Mouse (Mus musculus) layer of hippocampus, adult 18-20 months (tissue): ENCODE measurements around the gene Fam129a. TPM values are rescaled to one million over a fixed set of nuclear protein-coding genes. Genes with fewer than 3 reads are reported as not detected.
A peak's percentile ranks its signal among the peaks of the same experiment; 100 is the strongest.
"Not testable (repeated sequence)": the region's sequence is repeated elsewhere in the genome, so short reads cannot be mapped to it uniquely, and the experiment has no call there.

Experiments used
- DNase-seq, 2 experiments: peaks; one replicate each; pipeline ENCODE4 v3.0.0; 2022; ENCODE audit warnings: low spot score in 2 of 2
- total RNA-seq, 2 experiments: library from RNA; stranded (reverse); gene quantifications; 2 replicates each; pipeline ENCODE4 v1.2.3; 2021

Fam129a gene
- total RNA-seq, 2 experiments from 2014 or later, result 1.8 to 2.0 TPM

- DNase-seq, result no peak
These were observed 152.8 kb downstream of the Fam129a start for GRCm38 (mm10) chr1:151723771-151724170.

- DNase-seq, result no peak
These were observed 154.6 kb downstream of the Fam129a start for GRCm38 (mm10) chr1:151725590-151725989.

GRCm38 (mm10) chr1:151726358-151726757, 155.4 kb downstream of the Fam129a start:
- no peak for DNase-seq

GRCm38 (mm10) chr1:151728141-151728540, 157.2 kb downstream of the Fam129a start:
- no peak for DNase-seq

GRCm38 (mm10) chr1:151737146-151737545, 166.2 kb downstream of the Fam129a start:
- DNase-seq, result no peak

- no peak for DNase-seq
These were observed 170.2 kb downstream of the Fam129a start for GRCm38 (mm10) chr1:151741199-151741621.

GRCm38 (mm10) chr1:151749894-151750293, 178.9 kb downstream of the Fam129a start:
- DNase-seq, result not testable (repeated sequence)

GRCm38 (mm10) chr1:151752946-151753345, 182.0 kb downstream of the Fam129a start:
- DNase-seq, result no peak

- DNase-seq, result no peak
These were observed 182.5 kb downstream of the Fam129a start for GRCm38 (mm10) chr1:151753374-151753929.

GRCm38 (mm10) chr1:151754028-151754489, 183.1 kb downstream of the Fam129a start:
- no peak for DNase-seq

- DNase-seq, result peak; percentile 99
These were observed 184.1 kb downstream of the Fam129a start, which contains the start of gene Edem3 for GRCm38 (mm10) chr1:151754881-151755659. Gene Edem3 (plus strand): TSS chr1:151755371.

GRCm38 (mm10) chr1:151755660-151756424, 184.9 kb downstream of the Fam129a start:
- no peak for DNase-seq

- DNase-seq, result no peak
These were observed 185.4 kb downstream of the Fam129a start for GRCm38 (mm10) chr1:151756425-151756728.

- DNase-seq, result no peak
These were observed 187.3 kb downstream of the Fam129a start for GRCm38 (mm10) chr1:151758301-151758700.

- DNase-seq, result no peak
These were observed 188.0 kb downstream of the Fam129a start for GRCm38 (mm10) chr1:151758991-151759390.

- DNase-seq, result no peak
These were observed 193.2 kb downstream of the Fam129a start for GRCm38 (mm10) chr1:151764236-151764635.

GRCm38 (mm10) chr1:151766166-151766565, 195.2 kb downstream of the Fam129a start:
- no peak for DNase-seq

- no peak for DNase-seq
These were observed 196.1 kb downstream of the Fam129a start for GRCm38 (mm10) chr1:151766976-151767654.

GRCm38 (mm10) chr1:151769200-151769913, 198.4 kb downstream of the Fam129a start:
- DNase-seq, result no peak
